Mouse (Mus musculus) heart, adult 9 months (tissue): ENCODE measurements around the gene Efcab12.
A peak's percentile ranks its signal among the peaks of the same experiment; 100 is the strongest.

ENCODE experiments used
- DNase-seq, 2 experiments: peaks; one replicate each; pipeline ENCODE4 v3.0.0; 2022; ENCODE audit warnings: low spot score in 2 of 2

The Efcab12 gene

GRCm38 (mm10) chr6:115845006-115845405, 6.8 kb upstream of the Efcab12 start:
- DNase-seq = no peak

GRCm38 (mm10) chr6:115838745-115839144, 533 bp upstream of the Efcab12 start:
- DNase-seq = no peak

GRCm38 (mm10) chr6:115833861-115834260, 4.4 kb downstream of the Efcab12 start:
- no peak for DNase-seq

GRCm38 (mm10) chr6:115832152-115832850, 5.9 kb downstream of the Efcab12 start:
- DNase-seq = no peak

GRCm38 (mm10) chr6:115830779-115831601, 7.2 kb downstream of the Efcab12 start:
- DNase-seq = no peak

GRCm38 (mm10) chr6:115823850-115824464, 14.3 kb downstream of the Efcab12 start:
- DNase-seq = peak in 1 of 2 experiments; percentile 51

GRCm38 (mm10) chr6:115821216-115821993, 16.8 kb downstream of the Efcab12 start:
- DNase-seq = no peak

GRCm38 (mm10) chr6:115818129-115818528, 20.1 kb downstream of the Efcab12 start:
- DNase-seq = no peak

GRCm38 (mm10) chr6:115815041-115815440, 23.2 kb downstream of the Efcab12 start:
- no peak for DNase-seq

GRCm38 (mm10) chr6:115814104-115814503, 24.1 kb downstream of the Efcab12 start:
- DNase-seq = peak; percentile 82 to 84

GRCm38 (mm10) chr6:115811606-115812005, 26.6 kb downstream of the Efcab12 start:
- DNase-seq = no peak

- peak; percentile 85 to 89 for DNase-seq
Measured at GRCm38 (mm10) chr6:115808488-115809231, 29.6 kb downstream of the Efcab12 start, which contains the start of gene Rpl32. TSS of gene Rpl32 (minus strand) at chr6:115808747.

- DNase-seq = no peak
Measured at GRCm38 (mm10) chr6:115808196-115808487, 30.1 kb downstream of the Efcab12 start.

- no peak for DNase-seq
Measured at GRCm38 (mm10) chr6:115807464-115808195, 30.6 kb downstream of the Efcab12 start.

GRCm38 (mm10) chr6:115804432-115805192, 33.6 kb downstream of the Efcab12 start:
- DNase-seq = no peak

- DNase-seq = peak; percentile 42 to 59
Measured at GRCm38 (mm10) chr6:115803541-115804382, 34.5 kb downstream of the Efcab12 start.

- no peak for DNase-seq
Measured at GRCm38 (mm10) chr6:115801811-115802210, 36.4 kb downstream of the Efcab12 start.

- no peak for DNase-seq
Measured at GRCm38 (mm10) chr6:115792691-115793215, 45.5 kb downstream of the Efcab12 start.
